Mouse (Mus musculus) midbrain, embryonic 11.5 days (tissue): ENCODE data around the gene Fuz. TPM values are rescaled to one million over a fixed set of nuclear protein-coding genes. Genes with fewer than 3 reads are reported as not detected.
A peak's percentile ranks its signal among the peaks of the same experiment; 100 is the strongest.

ENCODE experiments used
- ATAC-seq: fragments of 200-750 bp; cut with Nextera tagmentation; 2 replicates; pipeline ENCODE4 v1.8.0; 2017; ENCODE audit warnings: moderate TSS enrichment, moderate library complexity; ENCODE audit not compliant: low FRiP score
- DNase-seq: peaks from one replicate; pipeline ENCODE4 v3.0.0; 2015; ENCODE audit warnings: low spot score; ENCODE audit errors: missing footprints
- H3K27ac ChIP-seq: fragments of 300-500 bp; sonication (generic); 2 replicates; pipeline ENCODE4 v1.5.1; 2014; ENCODE audit warnings: low read depth, low read length
- H3K27me3 ChIP-seq: fragments of 300-500 bp; sonication (generic); 2 replicates; pipeline ENCODE4 v1.6.1; 2014; ENCODE audit warnings: mild to moderate bottlenecking, low read length, moderate library complexity, mixed read lengths; ENCODE audit not compliant: control insufficient read depth, insufficient read depth
- H3K36me3 ChIP-seq: fragments of 300-500 bp; sonication (generic); 2 replicates; pipeline ENCODE4 v1.6.1; 2014; ENCODE audit warnings: mild to moderate bottlenecking, low read length, moderate library complexity, mixed read lengths; ENCODE audit not compliant: control insufficient read depth, insufficient read depth
- H3K4me1 ChIP-seq: fragments of 300-500 bp; sonication (generic); 2 replicates; pipeline ENCODE4 v1.6.1; 2014; ENCODE audit warnings: low read length; ENCODE audit not compliant: control insufficient read depth, insufficient read depth
- H3K4me2 ChIP-seq: fragments of 300-500 bp; sonication (generic); 2 replicates; pipeline ENCODE4 v1.6.1; 2014; ENCODE audit warnings: mild to moderate bottlenecking, moderate library complexity
- H3K4me3 ChIP-seq: fragments of 300-500 bp; sonication (generic); 2 replicates; pipeline ENCODE4 v1.5.1; 2014; ENCODE audit warnings: low read depth, low read length
- H3K9ac ChIP-seq: fragments of 300-500 bp; sonication (generic); 2 replicates; pipeline ENCODE4 v1.6.1; 2014; ENCODE audit warnings: low read length
- H3K9me3 ChIP-seq: fragments of 300-500 bp; sonication (generic); 2 replicates; pipeline ENCODE4 v1.6.1; 2016; ENCODE audit warnings: low read length; ENCODE audit not compliant: control insufficient read depth
- WGBS: fragments of 180-500 bp; shearing (Covaris S2); extraction: QIAGEN DNeasy Blood & Tissue Kit; methylation state at CpG from one replicate; pipeline ENCODE4 v1.1.7; 2014; 5-methylcytosine and 5-hydroxymethylcytosine counted together
- polyA plus RNA-seq: library from polyadenylated mRNA; unstranded; fragments of >200 nt; fragmentation: Nextera tagmentation; extraction: Ambion mirVana; gene quantifications from 2 replicates; pipeline ENCODE4 v1.2.1, GENCODE M21; 2014

Gene Fuz
- polyA plus RNA-seq, 1 experiment from 2014 or later: 23.1 TPM

GRCm38 (mm10) chr7:44892276-44892921 lies 3.5 kb upstream of the Fuz start, which contains the start of gene Med25:
Gene Med25 (minus strand): TSS chr7:44892712.
- no peaks in the 10 kb centered on the region for H3K9me3 ChIP-seq
- peaks cover 48% of the 10 kb centered on the region for H3K4me1 ChIP-seq
- H3K27ac ChIP-seq: peak within 1 kb of the TSS; percentile 93
- H3K9ac ChIP-seq: peak within 1 kb of the TSS; percentile 91
- under 1% methylated on average over 56 of the region's 56 CpGs for WGBS
- H3K4me2 ChIP-seq: peak within 1 kb of the TSS; percentile 66
- ATAC-seq (peak; percentile 79), DNase-seq (peak; percentile 99)
- no peaks in the 10 kb centered on the region for H3K27me3 ChIP-seq
- H3K4me3 ChIP-seq: peak within 1 kb of the TSS; percentile 81
- peaks cover 9% of the 10 kb centered on the region for H3K36me3 ChIP-seq

GRCm38 (mm10) chr7:44893197-44893596 lies 2.7 kb upstream of the Fuz start:
- ATAC-seq (no peak), DNase-seq (peak; percentile 92)
- whole genome bisulfite sequencing: 13% methylated on average over 8 of the region's 8 CpGs
- H3K4me1 ChIP-seq: peaks cover 48% of the 10 kb centered on the region
- H3K4me2 ChIP-seq: peak overlapping the region; percentile 45
- peak overlapping the region; percentile 93 for H3K27ac ChIP-seq
- H3K9ac ChIP-seq: peak overlapping the region; percentile 54
- peak overlapping the region; percentile 13; the same call in 1 of the 2 replicates for H3K4me3 ChIP-seq
- no peaks in the 10 kb centered on the region for H3K27me3 ChIP-seq
- no peaks in the 10 kb centered on the region for H3K9me3 ChIP-seq
- peaks cover 9% of the 10 kb centered on the region for H3K36me3 ChIP-seq

- peaks cover 3% of the 10 kb centered on the region for H3K36me3 ChIP-seq
- ATAC-seq (no peak), DNase-seq (no peak)
- H3K4me3 ChIP-seq: no peak overlapping the region
- no peaks in the 10 kb centered on the region for H3K27me3 ChIP-seq
- H3K9ac ChIP-seq: no peak overlapping the region
- H3K4me2 ChIP-seq: no peak overlapping the region
- 84% methylated on average over 3 of the region's 3 CpGs for WGBS
- H3K9me3 ChIP-seq: no peaks in the 10 kb centered on the region
- H3K4me1 ChIP-seq: peaks cover 53% of the 10 kb centered on the region
- peak overlapping the region; percentile 93 for H3K27ac ChIP-seq
These were observed 1.7 kb upstream of the Fuz start for GRCm38 (mm10) chr7:44894175-44894574.

- Histone ChIP-seq H3K4me1 (peaks cover 53% of the 10 kb centered on the region), H3K9me3 (no peaks in the 10 kb centered on the region), H3K27ac (peak overlapping the region; percentile 81), H3K4me3 (peak overlapping the region; percentile 58), H3K9ac (no peak overlapping the region; the same call in 1 of the 2 replicates), H3K27me3 (no peaks in the 10 kb centered on the region), H3K4me2 (peak overlapping the region; percentile 68), H3K36me3 (peaks cover 4% of the 10 kb centered on the region; the same call in 1 of the 2 replicates)
- ATAC-seq (no peak), DNase-seq (no peak)
- 42% methylated on average over 7 of the region's 7 CpGs for WGBS
These were observed 680 bp upstream of the Fuz start for GRCm38 (mm10) chr7:44895206-44895592.

- WGBS: 36% methylated on average over 10 of the region's 10 CpGs
- peak overlapping the region; percentile 81 for H3K9ac ChIP-seq
- peak overlapping the region; percentile 81; the same call in 1 of the 2 replicates for H3K27ac ChIP-seq
- peaks cover 48% of the 10 kb centered on the region for H3K4me1 ChIP-seq
- no peaks in the 10 kb centered on the region for H3K9me3 ChIP-seq
- DNase-seq (no peak), ATAC-seq (no peak)
- H3K27me3 ChIP-seq: no peaks in the 10 kb centered on the region
- peak overlapping the region; percentile 68 for H3K4me2 ChIP-seq
- H3K36me3 ChIP-seq: 0 out of 2 replicates have a peak, but pooled peaks cover 4% of the 10 kb centered on the region
- H3K4me3 ChIP-seq: peak overlapping the region; percentile 58
These were observed 620 bp downstream of the Fuz start for GRCm38 (mm10) chr7:44896499-44896898.

- H3K4me2 ChIP-seq: peak overlapping the region; percentile 11; the same call in 1 of the 2 replicates
- no peak overlapping the region for H3K4me3 ChIP-seq
- H3K27me3 ChIP-seq: no peaks in the 10 kb centered on the region
- 38% methylated on average over 19 of the region's 19 CpGs for WGBS
- peaks cover 7% of the 10 kb centered on the region; the same call in 1 of the 2 replicates for H3K36me3 ChIP-seq
- ATAC-seq (no peak), DNase-seq (peak; percentile 88)
- peak overlapping the region; percentile 34; the same call in 1 of the 2 replicates for H3K9ac ChIP-seq
- 0 out of 2 replicates have a peak overlapping the region, but pooled peaks have one; percentile 6 for H3K27ac ChIP-seq
- H3K4me1 ChIP-seq: peaks cover 43% of the 10 kb centered on the region
- H3K9me3 ChIP-seq: no peaks in the 10 kb centered on the region
These were observed 2.7 kb downstream of the Fuz start for GRCm38 (mm10) chr7:44898607-44899006.

GRCm38 (mm10) chr7:44900632-44901031 lies 4.8 kb downstream of the Fuz start:
- no peaks in the 10 kb centered on the region for H3K9me3 ChIP-seq
- 86% methylated on average over 11 of the region's 11 CpGs for WGBS
- H3K36me3 ChIP-seq: peaks cover 12% of the 10 kb centered on the region
- ATAC-seq (no peak), DNase-seq (no peak)
- H3K4me2 ChIP-seq: no peak overlapping the region; the same call in 1 of the 2 replicates
- no peak overlapping the region for H3K9ac ChIP-seq
- peak overlapping the region; percentile 32; the same call in 1 of the 2 replicates for H3K27ac ChIP-seq
- peaks cover 26% of the 10 kb centered on the region for H3K4me1 ChIP-seq
- no peaks in the 10 kb centered on the region for H3K27me3 ChIP-seq
- no peak overlapping the region for H3K4me3 ChIP-seq

GRCm38 (mm10) chr7:44901230-44901722 lies 5.4 kb downstream of the Fuz start:
- Histone ChIP-seq H3K4me3 (peak overlapping the region; percentile 17; the same call in 1 of the 2 replicates), H3K9me3 (no peaks in the 10 kb centered on the region), H3K4me2 (peak overlapping the region; percentile 44), H3K9ac (peak overlapping the region; percentile 40), H3K27ac (peak overlapping the region; percentile 32; the same call in 1 of the 2 replicates), H3K27me3 (no peaks in the 10 kb centered on the region), H3K36me3 (peaks cover 16% of the 10 kb centered on the region), H3K4me1 (peaks cover 26% of the 10 kb centered on the region)
- 20% methylated on average over 21 of the region's 21 CpGs for WGBS
- DNase-seq (peak; percentile 96), ATAC-seq (peak; percentile 31)

- no peaks in the 10 kb centered on the region for H3K27me3 ChIP-seq
- no peak for DNase-seq
- no peak for ATAC-seq
- no peak overlapping the region for H3K4me3 ChIP-seq
- H3K9ac ChIP-seq: no peak overlapping the region
- no peak overlapping the region for H3K4me2 ChIP-seq
- H3K9me3 ChIP-seq: no peaks in the 10 kb centered on the region
- 94% methylated on average over 20 of the region's 20 CpGs for WGBS
- H3K4me1 ChIP-seq: peaks cover 11% of the 10 kb centered on the region
- no peak overlapping the region for H3K27ac ChIP-seq
- peaks cover 21% of the 10 kb centered on the region for H3K36me3 ChIP-seq
These were observed 9.6 kb downstream of the Fuz start for GRCm38 (mm10) chr7:44905430-44905829.
